Mouse (Mus musculus) layer of hippocampus, postnatal 36 days (tissue): ENCODE data around the gene Slc9a8. TPM values are rescaled to one million over a fixed set of nuclear protein-coding genes. Genes with fewer than 3 reads are reported as not detected.

ENCODE experiments used
- DNase-seq, 2 experiments: peaks; one replicate each; pipeline ENCODE4 v3.0.0; 2022
- total RNA-seq, 2 experiments: library from RNA; stranded (reverse); gene quantifications; 2 replicates each; pipeline ENCODE4 v1.2.3; 2021

Gene Slc9a8
- total RNA-seq, 2 experiments from 2014 or later: 28.3 to 34.1 TPM

- no peak for DNase-seq
Observed at GRCm38 (mm10) chr2:167483827-167484410, 62.4 kb downstream of the Slc9a8 start.

- DNase-seq: no peak
Observed at GRCm38 (mm10) chr2:167484932-167485331, 63.4 kb downstream of the Slc9a8 start.

- DNase-seq: peak; percentile 66 to 72
Observed at GRCm38 (mm10) chr2:167485501-167486377, 64.2 kb downstream of the Slc9a8 start.

- no peak for DNase-seq
Observed at GRCm38 (mm10) chr2:167486573-167486972, 65.1 kb downstream of the Slc9a8 start.

GRCm38 (mm10) chr2:167487551-167487950 is 66.0 kb downstream of the Slc9a8 start:
- no peak for DNase-seq

GRCm38 (mm10) chr2:167487994-167488393 is 66.5 kb downstream of the Slc9a8 start:
- no peak for DNase-seq

- peak; percentile 57 to 64 for DNase-seq
Observed at GRCm38 (mm10) chr2:167490813-167491525, 69.5 kb downstream of the Slc9a8 start.

GRCm38 (mm10) chr2:167491757-167492708 is 70.5 kb downstream of the Slc9a8 start, which contains the start of gene Rnf114:
Rnf114 (plus strand) TSS chr2:167492645.
- no peak for DNase-seq

GRCm38 (mm10) chr2:167492713-167493636 is 71.5 kb downstream of the Slc9a8 start, which contains the start of gene Spata2:
Spata2 (minus strand) TSS chr2:167492887.
- DNase-seq: peak; percentile 95 to 96

- DNase-seq: no peak
Observed at GRCm38 (mm10) chr2:167496437-167496836, 74.9 kb downstream of the Slc9a8 start.

- no peak for DNase-seq
Observed at GRCm38 (mm10) chr2:167497272-167497671, 75.8 kb downstream of the Slc9a8 start.

- no peak for DNase-seq
Observed at GRCm38 (mm10) chr2:167502554-167503252, 81.2 kb downstream of the Slc9a8 start.

- DNase-seq: peak; percentile 89 to 90
Observed at GRCm38 (mm10) chr2:167503253-167503895, 81.9 kb downstream of the Slc9a8 start.

GRCm38 (mm10) chr2:167503896-167504349 is 82.4 kb downstream of the Slc9a8 start:
- no peak for DNase-seq

GRCm38 (mm10) chr2:167505127-167505526 is 83.6 kb downstream of the Slc9a8 start:
- no peak for DNase-seq

GRCm38 (mm10) chr2:167506546-167507260 is 85.2 kb downstream of the Slc9a8 start:
- DNase-seq: no peak

- no peak for DNase-seq
Observed at GRCm38 (mm10) chr2:167507719-167508385, 86.3 kb downstream of the Slc9a8 start.

GRCm38 (mm10) chr2:167508569-167508968 is 87.1 kb downstream of the Slc9a8 start:
- DNase-seq: no peak
